ENCODE assay signal across 15 mouse cellular contexts in genomic region chr2:167345508-167346164, GRCm38 (mm10). TPM values are rescaled to one million over a fixed set of nuclear protein-coding genes. Genes with fewer than 3 reads are reported as not detected.
DNase-seq lines count a peak whose midpoint lies in the region; TF ChIP-seq lines count a peak whose summit lies in the region.
"Had no signal": no experiment of that assay in that cellular context is flagged by ENCODE, and none has a peak within 500 bp of the region (broad histone marks: within the 10 kb centered on the region; RNA-seq: fewer than 3 reads in every experiment).

No protein-coding gene starts in this region.

- intact Hi-C loops in left cerebral cortex, adult 2 months (cut with DNase I): loop anchor here (1.0 kb wide), 1 partner anchor 72 kb away; no protein-coding TSS in a partner anchor
- intact Hi-C loops in left cerebral cortex, postnatal 10 days (cut with DNase I): loop anchor here (5.0 kb wide), 1 partner anchor 72 kb away; no protein-coding TSS in a partner anchor

- peaks cover 79% of the 10 kb centered on the region for H3K79me2 ChIP-seq in macrophage (ENCODE audit: inconsistent target)

- H3K9me3 ChIP-seq in E14TG2a.4 (ENCODE audit: low read length): no peaks in the 10 kb centered on the region
- H3K9me3 ChIP-seq: embryonic facial prominence, embryonic 13.5 days; hindbrain, embryonic 13.5 days; midbrain, embryonic 10.5 days; stomach, embryonic 15.5 days had no signal

- H3K27ac ChIP-seq in left cerebral cortex, adult 2 months: no peak overlapping the region
- peak overlapping the region; percentile 55 for H3K27ac ChIP-seq in macrophage
- H3K27ac ChIP-seq: embryonic facial prominence, embryonic 13.5 days; gastrocnemius, adult 2 months; hindbrain, embryonic 13.5 days; midbrain, embryonic 10.5 days; stomach, embryonic 15.5 days had no signal

- peak; percentile 12; the same call in 1 of the 2 replicates for TF ChIP-seq CTCF in left cerebral cortex, adult 2 months (IDR thresholded peaks at IDR 0.05)
- TF ChIP-seq CTCF in E14TG2a.4 (conservative IDR thresholded peaks at IDR 0.05; ENCODE audit: low read length): peak; percentile 13; the same call in 1 of the 2 replicates

- H3K36me3 ChIP-seq in E14TG2a.4 (ENCODE audit: insufficient read depth, low read length) (peaks cover 20% of the 10 kb centered on the region), macrophage (ENCODE audit: inconsistent target) (no peaks in the 10 kb centered on the region)
- H3K36me3 ChIP-seq: embryonic facial prominence, embryonic 13.5 days; hindbrain, embryonic 13.5 days; stomach, embryonic 15.5 days had no signal

- no peak overlapping the region for H3K4me3 ChIP-seq in left cerebral cortex, adult 2 months
- H3K4me3 ChIP-seq in E14TG2a.4 (replicated peaks; ENCODE audit: low read length) (no peak overlapping the region), macrophage (ENCODE audit: inconsistent target) (peak overlapping the region; percentile 11; the same call in 1 of the 2 replicates)
- H3K4me3 ChIP-seq: embryonic facial prominence, embryonic 13.5 days; gastrocnemius, adult 2 months; hindbrain, embryonic 13.5 days; midbrain, embryonic 10.5 days; stomach, embryonic 15.5 days had no signal

- H3K4me1 ChIP-seq in E14TG2a.4 (replicated peaks; ENCODE audit: low read depth, low read length): peaks cover 83% of the 10 kb centered on the region

- 38% methylated on average over 6 of the region's 7 CpGs for WGBS in macrophage (ENCODE audit: missing documents)

- peak; percentile 31 for DNase-seq in cerebellum, adult 9-11 months
- no peak for DNase-seq in cerebellum, adult 11-12 months
- no peak for DNase-seq in left cerebral cortex, adult 2 months (ENCODE audit: extremely low spot score in 1 of 2, low spot score in 2 of 2)
- no peak for DNase-seq in left cerebral cortex, postnatal 10 days (ENCODE audit: extremely low spot score in 1 of 2, low spot score in 2 of 2)
- no peak for DNase-seq in spleen, postnatal 14 days (ENCODE audit: low spot score in 2 of 2)
- DNase-seq in urinary bladder, postnatal 14 days (ENCODE audit: low spot score): no peak
- DNase-seq: cerebellum, postnatal 36 days; gastrocnemius, adult 2 months had no signal

- peaks cover 13% of the 10 kb centered on the region for H3K27me3 ChIP-seq in E14TG2a.4 (ENCODE audit: insufficient read depth, low read length)
- H3K27me3 ChIP-seq: Patski had no signal

RNA-seq across cellular contexts. Expression of gene B4galt5, which starts 3.3 kb away (rescaled TPM):
- 10 to 100 TPM; 49.7 to 50.2 TPM for total RNA-seq in left cerebral cortex, adult 2 months (2021)
- 10 to 100 TPM; 63.0 to 70.2 TPM for total RNA-seq in left cerebral cortex, postnatal 10 days (2021)
- total RNA-seq in macrophage (2018; cell fraction: chromatin; rRNA removed): 100 to 1,000 TPM; 105 to 608 (median 250) TPM
- 100 to 1,000 TPM in 24 of 26 experiments, 10 to 100 TPM in 2; 82.2 to 467 (median 135) TPM for total RNA-seq in macrophage (2018; cell fraction: cytosol; rRNA removed)
- total RNA-seq in macrophage (2018; cell fraction: nucleus; rRNA removed): 100 to 1,000 TPM; 170 to 581 (median 315) TPM
- 64.6 to 115 TPM (median 81.1 TPM) in 3 replicates for polyA plus RNA-seq in macrophage (2018)
